Mouse (Mus musculus) T-cell, adult 66 days (primary cell): ENCODE measurements around the gene Tas2r102. TPM values are rescaled to one million over a fixed set of nuclear protein-coding genes. Genes with fewer than 3 reads are reported as not detected.

Source experiments
- total RNA-seq, 2 experiments: library from RNA; stranded (reverse); gene quantifications; 3 replicates in 1 of 2; 4 replicates in 1 of 2; pipeline ENCODE4 v1.2.4; 2023

Gene Tas2r102
- not detected for total RNA-seq

GRCm38 (mm10) chr6:132761831-132762230 lies at the start of gene Tas2r102:
Gene Tas2r102 (plus strand): TSS chr6:132762131.

DNA sequence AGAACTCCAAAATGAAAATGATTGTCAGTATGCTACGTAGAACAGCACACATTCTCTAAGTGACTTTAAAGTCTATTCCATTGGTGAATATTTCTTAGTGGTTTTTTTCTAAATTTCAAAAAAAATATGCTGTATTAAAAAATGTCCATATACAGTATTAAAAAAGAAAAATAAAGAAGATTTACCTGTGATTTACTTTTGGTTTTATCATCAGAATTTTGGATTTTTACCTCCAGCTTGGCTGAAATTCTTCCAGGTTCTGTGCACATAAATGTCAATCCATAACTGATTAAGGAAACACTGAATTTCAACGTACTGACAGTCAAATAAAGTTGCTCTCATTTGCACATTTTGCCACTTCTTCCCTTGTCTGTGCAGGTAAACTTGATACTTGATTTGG lies 24.0 kb upstream of the Tas2r102 start, which contains the start of gene Tas2r115:
Gene Tas2r115, minus strand, starts transcription at position 101 of the 400 bp plus-strand sequence.

GRCm38 (mm10) chr6:132754430-132754829 lies 7.5 kb upstream of the Tas2r102 start, which contains the start of gene Tas2r124:
Gene Tas2r124 (plus strand): TSS chr6:132754730.

GRCm38 (mm10) chr6:132778062-132778461 lies 16.1 kb downstream of the Tas2r102 start, which contains the start of gene Tas2r136:
Gene Tas2r136 (minus strand): TSS chr6:132778162.

GRCm38 (mm10) chr6:132802518-132802917 lies 40.6 kb downstream of the Tas2r102 start, which contains the start of gene Tas2r117:
Gene Tas2r117 (plus strand): TSS chr6:132802818.

Other genes with a start within 250 kb of the Tas2r102 start
- gene Prh1, start 192.3 kb upstream of the Tas2r102 start, total RNA-seq = not detected
- not detected for gene Prp2, start 166.2 kb upstream of the Tas2r102 start, total RNA-seq
- not detected for gene A630073D07Rik, start 110.6 kb upstream of the Tas2r102 start, total RNA-seq
- not detected for gene Tas2r120, start 105.2 kb upstream of the Tas2r102 start, total RNA-seq
- not detected for gene Tas2r121, start 61.1 kb upstream of the Tas2r102 start, total RNA-seq
- gene Tas2r122, start 50.2 kb upstream of the Tas2r102 start, total RNA-seq = not detected
- gene Tas2r115, start 24.1 kb upstream of the Tas2r102 start, total RNA-seq = not detected
- gene Tas2r124, start 7.4 kb upstream of the Tas2r102 start, total RNA-seq = not detected
- gene Tas2r136, start 16.0 kb downstream of the Tas2r102 start, total RNA-seq = not detected
- gene Tas2r117, start 40.7 kb downstream of the Tas2r102 start, total RNA-seq = not detected
- not detected for gene Tas2r123, start 85.0 kb downstream of the Tas2r102 start, total RNA-seq
- gene Tas2r116, start 93.3 kb downstream of the Tas2r102 start, total RNA-seq = not detected
- not detected for gene Tas2r110, start 105.9 kb downstream of the Tas2r102 start, total RNA-seq
- gene Tas2r113, start 130.9 kb downstream of the Tas2r102 start, total RNA-seq = not detected
- not detected for gene Tas2r125, start 147.5 kb downstream of the Tas2r102 start, total RNA-seq
- not detected for gene Tas2r129, start 189.0 kb downstream of the Tas2r102 start, total RNA-seq
- not detected for gene Tas2r131, start 195.8 kb downstream of the Tas2r102 start, total RNA-seq
- not detected for gene Tas2r109, start 218.8 kb downstream of the Tas2r102 start, total RNA-seq